Mouse (Mus musculus): ENCODE results near the gene Mn1. TPM values are rescaled to one million over a fixed set of nuclear protein-coding genes. Genes with fewer than 3 reads are reported as not detected.

Gene Mn1
- polyA plus RNA-seq, 1 experiment from 2014 or later = 36.3 TPM

- H3K4me2 ChIP-seq (ENCODE audit: low read depth, low read length) = no peak overlapping the region
- peaks cover 11% of the 10 kb centered on the region for H3K36me3 ChIP-seq (replicated peaks; ENCODE audit: control insufficient read depth, insufficient read depth, low read depth, low read length)
- no peaks in the 10 kb centered on the region for H3K27me3 ChIP-seq (ENCODE audit: control insufficient read depth, insufficient read depth, low read length)
- no peak overlapping the region for H3K27ac ChIP-seq (replicated peaks; ENCODE audit: low read depth, low read length)
- H3K9me3 ChIP-seq (replicated peaks; ENCODE audit: control insufficient read depth, low read length) = no peaks in the 10 kb centered on the region
- 86% methylated on average over 6 of the region's 6 CpGs for WGBS
- H3K9ac ChIP-seq (replicated peaks; ENCODE audit: low read length) = no peak overlapping the region
- ATAC-seq (replicated peaks; ENCODE audit: insufficient number of reproducible peaks, low FRiP score, low TSS enrichment, low read depth) (peak; percentile 50; the same call in 1 of the 2 replicates), DNase-seq (ENCODE audit: low spot score) (no peak)
- no peak overlapping the region for H3K4me3 ChIP-seq (ENCODE audit: low read depth, low read length)
- no peaks in the 10 kb centered on the region for H3K4me1 ChIP-seq (ENCODE audit: control insufficient read depth, insufficient read depth, low read length)
Measured at GRCm38 (mm10) chr5:111458675-111459074, 41.5 kb downstream of the Mn1 start.

- no peak; the same call in 1 of the 2 replicates for ATAC-seq (replicated peaks; ENCODE audit: insufficient number of reproducible peaks, low FRiP score, low TSS enrichment, low read depth)
Measured at GRCm38 (mm10) chr5:111465811-111466299, 48.7 kb downstream of the Mn1 start.

GRCm38 (mm10) chr5:111466429-111466828, 49.3 kb downstream of the Mn1 start:
- Histone ChIP-seq H3K4me1 (ENCODE audit: control insufficient read depth, insufficient read depth, low read length) (no peaks in the 10 kb centered on the region), H3K9me3 (replicated peaks; ENCODE audit: control insufficient read depth, low read length) (no peaks in the 10 kb centered on the region), H3K27ac (replicated peaks; ENCODE audit: low read depth, low read length) (no peak overlapping the region)

More at GRCm38 (mm10) chr5:111465811-111466299, 48.7 kb downstream of the Mn1 start:
- Histone ChIP-seq H3K27ac (replicated peaks; ENCODE audit: low read depth, low read length) (no peak overlapping the region; the same call in 1 of the 2 replicates), H3K9ac (replicated peaks; ENCODE audit: low read length) (0 out of 2 replicates have a peak overlapping the region, but pooled peaks have one; percentile 32), H3K4me3 (ENCODE audit: low read depth, low read length) (no peak overlapping the region), H3K9me3 (replicated peaks; ENCODE audit: control insufficient read depth, low read length) (no peaks in the 10 kb centered on the region), H3K36me3 (replicated peaks; ENCODE audit: control insufficient read depth, insufficient read depth, low read depth, low read length) (no peaks in the 10 kb centered on the region), H3K27me3 (ENCODE audit: control insufficient read depth, insufficient read depth, low read length) (no peaks in the 10 kb centered on the region), H3K4me1 (ENCODE audit: control insufficient read depth, insufficient read depth, low read length) (no peaks in the 10 kb centered on the region), H3K4me2 (ENCODE audit: low read depth, low read length) (peak overlapping the region; percentile 23)
- whole genome bisulfite sequencing = 35% methylated on average over 11 of the region's 11 CpGs
- DNase-seq (ENCODE audit: low spot score) = peak; percentile 61

GRCm38 (mm10) chr5:111467699-111468098, 50.5 kb downstream of the Mn1 start:
- Histone ChIP-seq H3K9ac (replicated peaks; ENCODE audit: low read length) (no peak overlapping the region), H3K27me3 (ENCODE audit: control insufficient read depth, insufficient read depth, low read length) (no peaks in the 10 kb centered on the region), H3K4me1 (ENCODE audit: control insufficient read depth, insufficient read depth, low read length) (no peaks in the 10 kb centered on the region), H3K36me3 (replicated peaks; ENCODE audit: control insufficient read depth, insufficient read depth, low read depth, low read length) (no peaks in the 10 kb centered on the region), H3K9me3 (replicated peaks; ENCODE audit: control insufficient read depth, low read length) (no peaks in the 10 kb centered on the region), H3K4me2 (ENCODE audit: low read depth, low read length) (no peak overlapping the region), H3K27ac (replicated peaks; ENCODE audit: low read depth, low read length) (no peak overlapping the region), H3K4me3 (ENCODE audit: low read depth, low read length) (no peak overlapping the region)
- ATAC-seq (replicated peaks; ENCODE audit: insufficient number of reproducible peaks, low FRiP score, low TSS enrichment, low read depth) (no peak), DNase-seq (ENCODE audit: low spot score) (no peak)
- WGBS = 79% methylated on average over 5 of the region's 5 CpGs

More at GRCm38 (mm10) chr5:111466429-111466828, 49.3 kb downstream of the Mn1 start:
- 79% methylated on average over 9 of the region's 9 CpGs for WGBS
- no peak for DNase-seq (ENCODE audit: low spot score)
- no peak for ATAC-seq (replicated peaks; ENCODE audit: insufficient number of reproducible peaks, low FRiP score, low TSS enrichment, low read depth)
- no peak overlapping the region for H3K4me2 ChIP-seq (ENCODE audit: low read depth, low read length)
- no peaks in the 10 kb centered on the region for H3K36me3 ChIP-seq (replicated peaks; ENCODE audit: control insufficient read depth, insufficient read depth, low read depth, low read length)
- H3K27me3 ChIP-seq (ENCODE audit: control insufficient read depth, insufficient read depth, low read length) = no peaks in the 10 kb centered on the region
- no peak overlapping the region for H3K4me3 ChIP-seq (ENCODE audit: low read depth, low read length)
- no peak overlapping the region for H3K9ac ChIP-seq (replicated peaks; ENCODE audit: low read length)

GRCm38 (mm10) chr5:111469195-111469882, 52.2 kb downstream of the Mn1 start:
- Histone ChIP-seq H3K9ac (replicated peaks; ENCODE audit: low read length) (no peak overlapping the region), H3K4me2 (ENCODE audit: low read depth, low read length) (no peak overlapping the region), H3K4me3 (ENCODE audit: low read depth, low read length) (no peak overlapping the region), H3K9me3 (replicated peaks; ENCODE audit: control insufficient read depth, low read length) (no peaks in the 10 kb centered on the region), H3K27me3 (ENCODE audit: control insufficient read depth, insufficient read depth, low read length) (no peaks in the 10 kb centered on the region), H3K27ac (replicated peaks; ENCODE audit: low read depth, low read length) (no peak overlapping the region), H3K4me1 (ENCODE audit: control insufficient read depth, insufficient read depth, low read length) (no peaks in the 10 kb centered on the region), H3K36me3 (replicated peaks; ENCODE audit: control insufficient read depth, insufficient read depth, low read depth, low read length) (no peaks in the 10 kb centered on the region)
- 76% methylated on average over 7 of the region's 7 CpGs for WGBS
- ATAC-seq (replicated peaks; ENCODE audit: insufficient number of reproducible peaks, low FRiP score, low TSS enrichment, low read depth) = no peak
- DNase-seq (ENCODE audit: low spot score) = no peak

GRCm38 (mm10) chr5:111470875-111471274, 53.7 kb downstream of the Mn1 start:
- Histone ChIP-seq H3K9ac (replicated peaks; ENCODE audit: low read length) (no peak overlapping the region), H3K27ac (replicated peaks; ENCODE audit: low read depth, low read length) (no peak overlapping the region), H3K4me3 (ENCODE audit: low read depth, low read length) (no peak overlapping the region), H3K9me3 (replicated peaks; ENCODE audit: control insufficient read depth, low read length) (no peaks in the 10 kb centered on the region), H3K4me2 (ENCODE audit: low read depth, low read length) (no peak overlapping the region), H3K36me3 (replicated peaks; ENCODE audit: control insufficient read depth, insufficient read depth, low read depth, low read length) (no peaks in the 10 kb centered on the region), H3K4me1 (ENCODE audit: control insufficient read depth, insufficient read depth, low read length) (no peaks in the 10 kb centered on the region), H3K27me3 (ENCODE audit: control insufficient read depth, insufficient read depth, low read length) (no peaks in the 10 kb centered on the region)
- DNase-seq (ENCODE audit: low spot score) (no peak), ATAC-seq (replicated peaks; ENCODE audit: insufficient number of reproducible peaks, low FRiP score, low TSS enrichment, low read depth) (no peak)
- 86% methylated on average over 4 of the region's 4 CpGs for whole genome bisulfite sequencing

- ATAC-seq (replicated peaks; ENCODE audit: insufficient number of reproducible peaks, low FRiP score, low TSS enrichment, low read depth) (no peak), DNase-seq (ENCODE audit: low spot score) (no peak)
- no peaks in the 10 kb centered on the region for H3K27me3 ChIP-seq (ENCODE audit: control insufficient read depth, insufficient read depth, low read length)
- H3K4me2 ChIP-seq (ENCODE audit: low read depth, low read length) = no peak overlapping the region
- H3K9me3 ChIP-seq (replicated peaks; ENCODE audit: control insufficient read depth, low read length) = no peaks in the 10 kb centered on the region
- no peaks in the 10 kb centered on the region for H3K36me3 ChIP-seq (replicated peaks; ENCODE audit: control insufficient read depth, insufficient read depth, low read depth, low read length)
- WGBS = 80% methylated on average over 11 of the region's 11 CpGs
- no peak overlapping the region for H3K27ac ChIP-seq (replicated peaks; ENCODE audit: low read depth, low read length)
- no peaks in the 10 kb centered on the region for H3K4me1 ChIP-seq (ENCODE audit: control insufficient read depth, insufficient read depth, low read length)
- H3K9ac ChIP-seq (replicated peaks; ENCODE audit: low read length) = no peak overlapping the region
- no peak overlapping the region for H3K4me3 ChIP-seq (ENCODE audit: low read depth, low read length)
Measured at GRCm38 (mm10) chr5:111473425-111473824, 56.3 kb downstream of the Mn1 start.

- Histone ChIP-seq H3K36me3 (replicated peaks; ENCODE audit: control insufficient read depth, insufficient read depth, low read depth, low read length) (no peaks in the 10 kb centered on the region), H3K4me3 (ENCODE audit: low read depth, low read length) (no peak overlapping the region), H3K4me1 (ENCODE audit: control insufficient read depth, insufficient read depth, low read length) (no peaks in the 10 kb centered on the region), H3K9me3 (replicated peaks; ENCODE audit: control insufficient read depth, low read length) (no peaks in the 10 kb centered on the region), H3K9ac (replicated peaks; ENCODE audit: low read length) (no peak overlapping the region), H3K27ac (replicated peaks; ENCODE audit: low read depth, low read length) (no peak overlapping the region), H3K27me3 (ENCODE audit: control insufficient read depth, insufficient read depth, low read length) (no peaks in the 10 kb centered on the region), H3K4me2 (ENCODE audit: low read depth, low read length) (no peak overlapping the region)
- 92% methylated on average over 5 of the region's 5 CpGs for WGBS
- ATAC-seq (replicated peaks; ENCODE audit: insufficient number of reproducible peaks, low FRiP score, low TSS enrichment, low read depth) (no peak), DNase-seq (ENCODE audit: low spot score) (no peak)
Measured at GRCm38 (mm10) chr5:111475721-111476120, 58.6 kb downstream of the Mn1 start.

All from embryonic facial prominence, embryonic 11.5 days (tissue).